Mouse (Mus musculus) layer of hippocampus, adult 9-10 months (tissue): Measurements from ENCODE around the gene Bend7.

Source experiments
- DNase-seq: peaks from one replicate; pipeline ENCODE4 v3.0.0; 2022; ENCODE audit warnings: low spot score

The Bend7 gene

DNA sequence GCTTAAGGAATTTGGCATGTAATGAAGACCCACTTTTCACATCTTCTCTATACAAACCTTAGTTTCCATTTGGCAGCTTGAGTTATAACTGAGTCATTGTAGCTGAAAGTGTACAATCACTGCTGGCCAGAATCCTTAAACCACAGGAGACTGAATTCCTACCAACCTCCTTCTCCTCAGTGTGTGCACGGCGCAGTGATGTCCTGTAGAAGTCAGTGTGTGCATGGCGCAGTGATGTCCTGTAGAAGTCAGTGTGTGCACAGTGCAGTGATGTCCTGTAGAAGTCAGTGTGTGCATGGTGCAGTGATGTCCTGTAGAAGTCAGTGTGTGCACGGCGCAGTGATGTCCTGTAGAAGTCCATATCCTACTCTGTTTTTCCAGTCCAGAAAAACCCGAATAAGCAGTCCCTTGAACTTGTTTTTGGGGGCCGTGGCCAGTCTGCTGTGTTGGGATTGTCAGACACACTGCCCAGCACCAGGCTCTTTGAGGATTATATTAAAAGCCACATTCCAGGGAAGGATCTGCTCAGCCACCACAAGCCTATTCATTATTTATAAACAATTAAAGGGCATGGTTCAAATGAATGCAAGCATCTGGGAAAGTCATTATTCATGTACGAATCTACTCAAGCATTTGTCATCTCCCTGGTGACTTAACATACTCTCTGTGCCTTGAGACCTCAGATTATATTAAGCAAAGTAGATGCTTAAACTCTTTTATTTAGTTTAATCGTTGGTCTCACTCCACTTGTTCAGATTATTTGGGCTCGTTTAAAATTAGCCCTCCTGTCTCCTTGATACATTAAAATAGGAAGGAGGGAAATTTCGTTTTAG lies 65.4 kb downstream of the Bend7 start:
- DNase-seq: no peak

DNA sequence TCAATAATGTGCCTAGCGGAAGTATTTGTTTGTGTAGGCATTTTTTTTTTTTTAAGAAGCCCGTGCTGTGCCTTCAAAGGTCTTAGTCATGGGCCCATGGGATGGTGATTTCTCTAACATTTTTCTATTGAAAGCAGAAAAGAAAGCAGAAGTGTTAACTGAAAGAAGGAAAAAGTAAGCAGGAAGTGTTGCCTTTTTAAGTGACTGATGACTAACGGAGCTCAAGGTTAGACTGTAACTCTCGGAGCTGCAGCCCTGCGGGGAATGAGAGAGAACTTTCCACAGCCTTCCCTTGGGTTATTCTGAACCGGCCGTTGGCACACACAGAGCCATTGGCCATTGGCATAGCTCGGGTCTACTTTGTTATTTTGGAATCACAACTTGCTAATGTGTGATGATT lies 66.4 kb downstream of the Bend7 start:
- no peak for DNase-seq

DNA sequence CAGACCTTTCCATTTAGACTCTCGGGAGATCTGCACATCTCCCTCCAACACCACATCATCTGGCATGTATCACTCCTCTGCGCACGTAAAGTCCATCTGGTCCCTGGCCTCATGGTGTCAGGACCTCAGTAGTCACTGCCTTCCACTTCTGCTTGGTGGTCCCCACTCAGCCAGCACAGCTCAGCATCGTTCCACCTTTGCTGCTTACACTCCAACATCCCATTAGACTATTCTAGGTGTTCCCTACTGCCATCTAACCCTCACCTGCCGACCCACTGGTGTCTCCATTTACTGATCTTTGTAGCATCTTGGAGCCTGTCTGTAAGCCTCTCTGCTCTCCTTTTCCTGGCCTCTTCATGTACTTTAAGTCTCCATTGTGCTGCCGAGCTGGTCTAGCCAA lies 67.4 kb downstream of the Bend7 start:
- DNase-seq: no peak

DNA sequence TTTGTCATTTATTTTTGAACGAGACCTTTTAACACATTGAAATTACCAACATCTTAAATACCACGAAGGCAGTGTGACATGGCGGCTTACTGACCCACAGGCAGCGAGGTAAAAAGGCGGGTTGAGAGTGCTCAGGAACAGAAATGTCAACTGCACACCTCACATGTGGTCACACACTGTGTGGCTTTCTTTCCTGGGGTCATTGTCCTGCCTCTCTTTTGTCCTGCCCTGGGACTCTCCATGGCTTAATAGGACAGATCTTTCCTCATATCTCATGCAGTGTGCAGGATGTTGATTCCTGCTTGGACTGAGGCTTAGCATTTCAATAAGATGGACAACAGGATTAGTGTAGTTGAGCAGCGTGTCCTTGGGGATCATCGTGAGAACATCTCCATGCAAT lies 69.6 kb downstream of the Bend7 start:
- no peak for DNase-seq

DNA sequence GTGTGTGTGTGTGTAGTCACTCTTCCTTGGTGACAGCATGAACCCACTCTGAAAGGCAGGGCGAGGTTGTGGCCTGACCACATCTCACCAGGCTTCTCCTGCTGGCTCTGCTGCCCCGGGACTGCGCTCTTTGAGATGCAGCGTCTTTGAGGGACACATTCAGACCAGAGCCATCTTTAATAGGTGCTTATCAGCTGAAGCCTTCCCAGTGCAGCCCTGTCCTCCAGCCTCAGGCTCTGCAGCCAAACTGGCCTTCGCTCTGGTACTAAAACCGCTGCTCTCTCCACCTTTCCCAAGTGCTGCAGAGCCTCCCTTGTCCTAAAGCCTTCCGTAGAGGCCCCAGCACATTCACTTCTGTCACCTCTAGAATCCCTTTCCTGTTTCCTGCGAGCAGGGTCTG lies 74.0 kb downstream of the Bend7 start:
- DNase-seq: no peak

DNA sequence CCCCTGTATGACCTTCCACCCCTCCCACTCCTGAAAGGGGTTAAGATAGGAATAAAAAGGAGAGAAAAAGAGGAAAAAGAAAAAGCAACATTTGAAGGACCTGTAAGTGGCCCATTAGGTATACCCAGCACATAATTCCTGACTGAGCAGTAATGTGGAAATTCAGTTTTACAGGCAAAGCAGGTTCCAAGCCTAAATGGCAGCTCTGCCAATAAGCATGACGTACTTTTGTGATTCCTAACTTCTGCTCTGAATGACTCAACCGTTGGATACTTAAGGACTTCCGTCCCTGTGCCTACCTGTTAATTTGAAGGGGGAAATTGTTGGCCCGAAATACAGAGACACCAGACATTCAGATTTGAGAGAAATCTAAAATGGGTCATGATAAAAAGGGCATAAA lies 74.9 kb downstream of the Bend7 start:
- DNase-seq: no peak

DNA sequence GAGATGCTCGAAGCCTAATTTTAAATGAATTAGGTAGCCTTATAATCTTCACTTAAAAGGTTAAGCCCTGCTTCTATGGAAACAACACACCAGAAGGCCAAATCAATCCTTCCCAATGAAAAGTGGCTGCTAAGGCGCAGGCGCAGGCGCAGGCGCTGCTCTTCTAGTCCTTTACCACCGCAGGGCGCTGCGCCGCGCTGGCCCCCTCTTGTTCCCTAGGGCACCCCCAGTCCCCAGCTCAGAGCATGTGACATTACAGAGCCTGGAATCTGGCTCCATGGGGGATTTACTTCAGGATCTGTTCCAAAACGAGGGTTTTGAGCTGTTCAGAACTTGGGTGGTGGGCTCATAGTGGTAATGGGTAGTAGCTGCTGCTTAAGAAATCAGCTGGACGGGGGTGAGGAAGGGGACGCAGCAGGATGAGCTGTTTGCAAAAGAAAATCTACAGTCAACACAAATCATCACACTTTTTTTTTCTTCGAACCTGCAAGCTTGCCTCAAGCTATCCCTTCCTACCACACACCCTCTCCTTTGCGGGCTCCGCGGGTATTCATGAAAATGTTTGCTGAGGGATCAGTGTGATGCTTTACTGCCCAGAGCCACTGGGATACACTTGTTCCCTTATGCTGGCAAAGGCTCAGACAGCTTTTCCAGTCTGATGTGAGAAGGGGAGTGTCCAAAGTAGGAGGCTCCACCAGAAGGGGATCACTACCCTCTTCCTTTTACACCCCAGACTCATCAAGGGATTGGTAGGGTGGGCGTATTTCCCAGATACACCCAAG lies 85.0 kb downstream of the Bend7 start:
- no peak for DNase-seq

DNA sequence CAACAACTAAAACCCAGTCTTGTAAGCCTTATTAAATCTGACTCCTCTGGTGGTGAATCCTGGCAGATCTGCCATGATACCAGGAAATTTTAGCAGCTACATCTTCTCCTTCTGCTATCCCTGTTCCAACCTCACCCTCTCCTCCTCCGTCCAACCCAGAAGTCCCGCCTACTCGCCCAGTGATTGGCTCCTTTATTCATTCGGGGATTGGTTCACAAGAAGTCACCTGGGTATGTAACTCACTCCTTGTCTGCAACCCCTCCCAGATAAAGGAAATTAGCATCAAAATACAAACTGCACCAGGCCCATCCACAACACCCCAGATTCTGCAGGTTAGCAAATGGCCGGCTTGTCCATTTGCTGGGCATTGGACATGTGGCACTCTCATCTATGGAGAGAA lies 98.7 kb downstream of the Bend7 start:
- no peak for DNase-seq

DNA sequence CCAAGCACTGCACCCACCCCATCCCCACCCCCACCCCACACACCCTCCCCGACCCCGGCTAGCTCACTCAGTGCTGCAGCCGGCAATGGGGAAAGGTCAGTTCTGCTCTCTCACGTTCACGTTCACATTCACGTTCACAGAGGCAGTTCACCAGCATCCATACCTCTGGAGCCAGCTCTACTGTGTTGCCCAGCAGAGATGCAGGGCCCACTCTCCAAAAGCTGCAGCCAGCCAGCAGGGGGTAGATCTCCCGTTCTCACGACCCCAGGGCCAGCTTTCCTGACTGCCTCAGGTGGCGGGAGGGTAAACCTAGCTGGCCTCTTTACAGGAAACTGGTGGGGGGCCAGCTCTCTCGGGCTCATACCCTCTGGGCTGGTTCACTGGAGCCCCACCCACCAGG lies 100.0 kb downstream of the Bend7 start:
- DNase-seq: no peak

DNA sequence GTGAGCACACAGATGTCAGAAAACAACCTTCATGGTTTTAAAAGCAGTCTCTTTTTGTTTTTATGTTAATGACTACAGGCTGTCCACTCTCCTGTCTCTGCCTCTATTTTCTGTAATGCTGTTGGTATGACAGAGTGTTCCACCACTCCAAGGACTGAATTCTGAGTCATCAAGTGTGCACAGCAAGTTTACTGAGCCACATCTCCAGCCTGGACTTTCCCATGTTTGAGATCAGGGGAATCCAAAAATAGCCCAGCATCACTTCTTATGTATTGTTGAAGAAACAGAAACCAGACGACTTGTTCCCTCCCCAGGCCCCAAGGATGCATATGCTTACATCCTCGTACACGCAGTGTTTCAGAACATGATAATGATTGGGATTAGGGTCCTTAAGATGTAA lies 102.6 kb downstream of the Bend7 start:
- DNase-seq: no peak

DNA sequence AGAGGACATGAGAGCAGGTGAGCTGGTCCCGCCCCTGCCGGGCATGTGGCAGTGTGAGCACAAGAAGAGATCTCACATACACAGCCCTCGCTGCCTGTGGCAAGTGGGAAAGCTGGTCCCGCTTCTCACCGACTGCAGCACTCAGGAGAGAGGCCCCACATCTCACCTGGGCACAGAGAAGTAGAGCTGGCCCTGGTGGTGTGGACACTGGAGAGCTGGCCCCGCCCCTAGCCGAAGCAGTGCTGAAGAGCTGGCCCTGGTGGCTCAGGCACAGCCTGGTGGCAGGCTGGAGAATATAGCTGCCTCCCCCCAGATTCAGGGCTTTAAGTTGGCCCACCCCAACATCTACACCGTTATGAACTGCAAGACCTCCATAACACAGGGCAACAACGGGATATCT lies 106.4 kb downstream of the Bend7 start:
- no peak for DNase-seq

DNA sequence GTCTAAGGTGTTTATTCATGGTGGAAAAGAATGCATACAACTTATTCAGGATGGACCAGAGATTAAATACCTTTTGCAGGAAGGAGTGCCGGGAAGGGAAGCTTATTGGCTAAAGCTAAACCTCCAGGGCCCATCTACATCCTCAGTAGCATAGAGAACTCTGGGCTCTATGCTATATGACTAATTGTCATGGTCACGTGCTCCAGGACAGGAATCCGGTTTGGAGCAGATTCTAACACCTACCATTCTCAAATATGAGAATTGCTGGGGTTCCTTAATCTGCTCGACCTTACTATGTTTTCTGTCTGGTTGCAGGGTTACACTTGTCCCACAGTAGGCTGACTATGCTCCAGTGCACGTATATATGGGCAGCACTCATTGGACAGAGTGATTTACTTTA lies 110.4 kb downstream of the Bend7 start:
- no peak for DNase-seq

DNA sequence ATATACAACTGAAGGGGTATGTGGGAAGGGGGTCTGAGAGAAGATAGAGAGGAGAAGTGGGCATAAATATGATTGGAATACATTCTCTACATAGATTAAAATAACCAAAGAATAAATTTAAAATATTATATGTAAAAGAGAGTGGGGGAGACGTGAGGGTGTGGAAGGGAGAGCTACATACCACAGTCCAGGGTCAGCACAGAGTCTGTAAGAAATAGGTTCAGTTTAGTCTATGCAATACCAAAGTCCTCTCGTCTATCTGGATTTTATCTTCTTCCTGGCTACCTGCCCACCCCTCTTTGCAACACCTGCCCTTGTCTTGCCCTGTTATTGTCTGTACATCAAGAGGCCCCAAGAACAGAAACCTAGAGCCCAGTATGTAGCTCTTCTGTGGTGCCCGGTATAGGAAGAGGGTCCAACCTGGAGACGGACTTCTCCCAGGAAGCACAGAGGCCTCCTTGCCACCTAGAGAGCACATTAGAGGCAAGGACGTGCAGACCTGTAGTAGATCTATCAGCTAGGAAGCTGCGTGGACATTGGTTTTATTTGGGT lies 110.9 kb downstream of the Bend7 start:
- DNase-seq: no peak

DNA sequence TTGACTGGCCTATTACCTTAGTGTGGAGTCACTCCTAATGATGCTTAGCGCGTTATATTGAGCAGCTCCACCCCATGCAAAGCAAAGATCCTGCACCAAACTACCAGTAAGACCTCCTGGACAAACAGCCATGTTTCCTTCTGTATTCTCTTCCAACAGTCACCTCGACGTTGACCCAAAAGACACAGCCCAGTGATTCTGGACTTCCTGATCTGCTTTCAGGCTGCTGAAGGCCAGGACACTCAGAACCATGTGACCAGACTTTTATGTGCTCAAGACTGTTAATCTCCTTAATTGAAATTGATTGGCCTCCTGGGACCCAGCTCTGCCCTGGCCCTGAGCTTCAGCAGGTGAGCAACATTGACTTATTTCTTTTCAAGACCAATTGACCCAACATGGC lies 111.4 kb downstream of the Bend7 start:
- DNase-seq: no peak

DNA sequence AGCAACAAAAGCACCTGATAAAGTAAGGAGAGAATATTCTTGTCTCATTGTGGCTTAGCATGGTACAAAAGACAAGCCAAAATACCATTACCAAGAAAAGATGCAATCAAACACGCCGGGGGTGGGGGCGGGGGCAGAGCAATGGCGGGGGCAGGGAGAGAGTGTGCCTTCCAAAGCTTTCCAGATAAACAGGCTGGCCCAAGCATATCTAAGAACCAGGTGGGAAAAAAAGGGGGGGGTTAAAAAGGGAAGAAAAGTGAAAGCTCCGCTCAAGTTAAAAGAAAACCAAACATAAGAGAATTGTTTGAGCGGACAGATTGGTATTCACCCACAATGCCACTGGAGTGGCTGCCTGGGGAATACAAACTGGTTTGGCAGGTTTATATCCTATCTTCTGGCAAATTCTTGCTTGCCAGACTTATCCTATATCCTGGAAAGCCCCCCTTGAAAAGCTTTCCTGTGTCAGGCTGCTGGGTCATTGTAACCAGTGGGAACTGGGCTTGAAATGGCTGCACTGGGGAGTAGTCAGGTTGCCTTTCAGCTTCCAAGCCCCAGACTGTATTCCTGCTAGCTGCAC lies 111.9 kb downstream of the Bend7 start:
- DNase-seq: no peak

DNA sequence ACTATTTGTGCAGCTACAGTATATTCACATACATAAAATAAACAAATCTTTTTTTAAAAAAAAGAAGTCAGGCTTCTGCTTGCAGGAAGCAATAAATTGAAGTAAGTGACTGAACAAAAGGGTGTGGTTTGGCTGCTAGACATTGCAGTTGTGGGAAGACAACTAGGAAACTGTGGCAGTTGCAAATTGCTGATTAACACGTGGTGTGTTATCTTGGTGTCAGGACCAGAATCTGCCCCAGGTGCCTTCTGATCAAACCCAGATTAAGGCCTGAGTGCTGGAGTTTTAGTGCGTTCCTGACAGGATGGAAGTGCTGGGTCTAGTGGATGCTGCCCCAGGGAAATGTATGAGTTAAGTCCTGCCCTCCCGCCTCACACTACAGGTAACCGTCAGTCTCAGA lies 113.9 kb downstream of the Bend7 start:
- DNase-seq: no peak

DNA sequence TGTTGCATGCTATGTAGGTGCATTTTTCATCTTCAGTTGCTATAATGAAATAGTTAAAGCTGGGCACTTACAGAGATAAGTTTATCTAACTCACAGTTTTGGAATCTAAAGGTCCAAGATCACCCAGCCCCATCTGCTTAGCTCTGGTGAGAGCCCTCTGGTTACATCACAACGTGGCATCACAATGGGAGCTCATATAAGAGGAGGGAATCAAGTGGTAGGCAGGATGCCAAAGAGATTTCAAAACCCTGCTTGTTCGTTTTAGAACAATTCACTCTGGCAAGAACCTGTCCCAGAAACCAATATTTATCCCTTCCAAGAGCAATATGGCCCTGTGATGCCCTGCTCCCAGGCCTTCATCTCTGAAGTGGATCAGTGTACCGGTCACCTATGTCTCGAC lies 114.5 kb downstream of the Bend7 start:
- DNase-seq: no peak

DNA sequence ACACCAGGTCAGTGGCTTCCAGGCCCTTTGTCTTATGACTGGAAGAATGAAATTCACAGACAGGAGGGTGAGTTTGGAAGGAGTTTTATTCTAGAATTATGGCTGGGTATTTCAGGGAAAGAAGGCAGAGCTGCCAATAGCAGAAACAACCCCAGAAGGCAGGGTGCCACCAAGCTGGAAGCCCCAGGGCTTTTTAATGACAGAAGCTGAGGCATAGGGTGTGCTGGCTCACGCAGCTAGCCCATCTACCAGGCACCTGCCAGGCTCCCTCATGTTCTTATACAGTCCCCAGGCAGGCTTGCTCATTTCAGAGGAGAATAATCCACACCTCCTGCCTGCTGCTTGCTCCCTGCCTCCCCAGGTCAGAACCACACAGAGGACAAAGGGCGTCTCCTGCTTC lies 131.8 kb downstream of the Bend7 start:
- DNase-seq: no peak
